Mouse (Mus musculus) lung, postnatal 4 days (tissue): ENCODE measurements around the gene Sdcbp2.
A peak's percentile ranks its signal among the peaks of the same experiment; 100 is the strongest.
"Not testable (repeated sequence)": the region's sequence is repeated elsewhere in the genome, so short reads cannot be mapped to it uniquely, and the experiment has no call there.

ENCODE experiments used
- DNase-seq, 2 experiments: peaks; one replicate each; pipeline ENCODE4 v3.0.0; 2021

The Sdcbp2 gene

DNA sequence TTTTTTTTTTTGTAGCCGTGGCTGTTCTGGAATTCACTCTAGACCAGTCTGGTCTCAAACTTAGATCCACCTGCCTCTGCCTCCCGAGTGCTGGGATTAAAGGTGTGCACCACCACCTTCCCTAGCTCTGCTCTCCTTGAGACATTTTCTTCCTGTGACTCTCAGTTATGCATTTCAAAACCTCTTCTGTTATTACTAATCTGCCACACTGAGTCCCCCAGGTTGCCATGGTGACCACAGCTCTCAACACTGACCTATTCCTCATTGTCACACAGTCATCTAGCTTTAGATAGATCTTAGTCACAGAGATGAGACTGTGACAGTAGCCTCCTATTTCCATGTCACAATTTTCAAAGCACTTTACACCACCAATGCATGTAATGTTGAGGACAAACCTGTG is 3.0 kb upstream of the Sdcbp2 start:
- DNase-seq, result no peak

DNA sequence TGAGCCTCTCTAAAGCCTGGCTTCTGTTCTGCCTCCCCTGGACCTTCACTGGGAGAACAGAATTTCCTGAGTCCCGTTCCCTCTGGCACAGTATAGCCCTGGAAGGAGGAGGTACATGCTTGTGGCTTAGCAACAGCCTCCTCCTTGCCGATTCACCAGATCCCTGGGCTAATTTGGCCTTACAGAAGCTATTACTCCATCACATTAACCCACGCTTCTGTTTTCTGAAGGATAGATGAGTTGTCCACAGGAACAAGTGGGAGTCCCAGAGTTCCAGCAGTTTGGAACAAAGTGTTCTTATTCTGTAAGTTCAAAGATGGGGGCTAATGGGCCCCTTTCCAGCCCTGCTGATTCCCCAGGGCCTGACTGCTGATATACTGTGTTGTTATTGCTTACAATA is 1.2 kb downstream of the Sdcbp2 start:
- DNase-seq, result no peak

- DNase-seq, result no peak
These were observed 2.2 kb downstream of the Sdcbp2 start for GRCm38 (mm10) chr2:151574607-151575006.

GRCm38 (mm10) chr2:151575119-151575698 is 2.8 kb downstream of the Sdcbp2 start:
- DNase-seq, result peak in 1 of 2 experiments; percentile 47

DNA sequence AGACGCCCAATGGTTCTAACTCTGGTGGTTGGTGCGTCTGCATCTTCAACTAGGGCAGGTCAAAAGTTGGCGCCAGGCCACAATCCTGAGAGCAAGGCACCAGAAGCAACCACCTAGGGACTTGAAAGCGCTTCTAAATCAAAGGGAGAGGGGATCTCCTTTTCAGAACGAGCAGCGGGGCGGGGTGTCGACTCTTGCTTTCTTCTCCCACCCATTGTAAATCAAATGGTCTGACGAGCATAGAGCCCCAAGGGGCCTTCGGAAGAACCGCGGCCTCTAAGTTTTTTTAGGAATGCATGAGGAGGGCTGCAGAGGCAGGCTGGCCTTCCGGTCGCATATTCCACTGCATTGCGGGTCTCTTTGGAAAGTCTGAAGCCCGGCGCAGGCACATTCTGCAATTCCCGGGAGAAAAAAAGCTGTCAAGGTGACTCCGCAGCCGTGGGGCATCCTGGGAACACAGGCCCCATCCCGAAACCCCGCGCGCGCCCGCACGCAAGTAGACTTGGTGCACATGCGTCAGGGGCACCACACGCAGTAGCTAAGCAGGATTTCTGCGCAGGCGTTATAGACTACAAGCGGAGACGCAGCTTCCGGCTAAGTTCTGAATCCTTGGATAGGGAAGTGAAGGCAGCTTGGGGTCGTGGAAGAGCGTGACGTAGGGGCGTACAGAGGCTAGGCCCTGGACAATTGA is 3.4 kb downstream of the Sdcbp2 start:
- peak; percentile 83 to 89 for DNase-seq

- no peak for DNase-seq
These were observed 6.8 kb downstream of the Sdcbp2 start for GRCm38 (mm10) chr2:151579183-151579582.

- no peak for DNase-seq
These were observed 8.5 kb downstream of the Sdcbp2 start for GRCm38 (mm10) chr2:151580945-151581344.

DNA sequence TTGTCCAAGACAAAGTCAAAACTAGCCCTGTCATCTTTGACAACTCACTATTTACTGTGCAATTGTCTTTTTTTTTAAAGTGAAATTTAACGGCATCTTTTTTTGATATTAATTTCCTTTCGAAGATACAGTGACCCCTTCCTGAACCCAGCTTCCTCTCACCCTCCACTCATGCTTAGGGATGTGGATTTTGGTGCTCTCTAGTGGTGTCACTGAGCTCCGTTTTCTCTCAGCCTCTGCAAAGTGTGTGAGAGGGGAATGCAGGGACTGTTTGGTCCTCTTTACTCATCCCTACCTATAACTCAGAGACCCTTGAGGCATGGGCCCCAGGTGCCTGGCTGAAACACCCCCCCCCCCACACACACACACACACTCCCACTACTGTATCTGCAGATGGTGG is 13.5 kb downstream of the Sdcbp2 start:
- no peak for DNase-seq

DNA sequence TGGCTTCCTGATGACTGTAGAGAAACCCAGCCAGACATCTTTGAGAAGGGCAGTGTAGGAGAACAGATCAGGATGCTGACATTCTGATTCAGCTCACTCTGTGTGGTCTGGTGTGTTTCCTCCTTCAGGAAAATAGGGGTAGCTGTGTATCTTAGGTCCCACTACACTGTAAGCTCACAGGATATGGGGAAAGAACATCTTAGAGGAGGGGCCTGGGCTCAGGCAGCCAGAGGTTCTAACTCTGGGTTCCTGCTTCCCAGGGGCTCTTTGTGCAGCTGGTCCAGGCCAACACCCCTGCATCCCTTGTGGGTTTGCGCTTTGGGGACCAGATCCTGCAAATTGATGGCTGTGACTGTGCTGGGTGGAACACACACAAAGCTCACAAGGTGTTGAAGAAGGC is 14.4 kb downstream of the Sdcbp2 start:
- no peak for DNase-seq

DNA sequence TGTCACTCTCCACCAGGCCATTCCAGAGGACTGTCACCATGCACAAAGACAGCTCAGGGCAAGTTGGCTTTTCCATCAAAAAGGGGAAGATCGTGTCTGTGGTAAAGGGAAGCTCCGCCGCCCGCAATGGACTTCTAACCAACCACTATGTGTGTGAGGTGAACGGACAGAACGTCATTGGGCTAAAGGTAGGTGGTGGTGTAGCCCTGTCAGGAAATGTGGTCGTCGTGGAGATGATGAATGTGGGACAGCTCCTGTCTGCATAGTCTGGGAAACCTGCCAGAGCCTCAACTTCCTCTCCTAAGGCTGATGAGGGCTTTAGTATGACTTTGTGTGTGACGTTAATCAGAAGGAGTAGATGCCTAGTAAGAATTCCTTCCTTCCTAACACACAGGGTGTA is 14.9 kb downstream of the Sdcbp2 start:
- DNase-seq, result peak; percentile 35 to 48

- DNase-seq, result no peak
These were observed 25.6 kb downstream of the Sdcbp2 start for GRCm38 (mm10) chr2:151598068-151598467.

- peak in 1 of 2 experiments; percentile 22 for DNase-seq
These were observed 29.7 kb downstream of the Sdcbp2 start for GRCm38 (mm10) chr2:151602106-151602505.

GRCm38 (mm10) chr2:151603630-151604029 is 31.2 kb downstream of the Sdcbp2 start:
- DNase-seq, result no peak

GRCm38 (mm10) chr2:151605437-151605987 is 33.1 kb downstream of the Sdcbp2 start:
- DNase-seq, result peak; percentile 47 to 57

DNA sequence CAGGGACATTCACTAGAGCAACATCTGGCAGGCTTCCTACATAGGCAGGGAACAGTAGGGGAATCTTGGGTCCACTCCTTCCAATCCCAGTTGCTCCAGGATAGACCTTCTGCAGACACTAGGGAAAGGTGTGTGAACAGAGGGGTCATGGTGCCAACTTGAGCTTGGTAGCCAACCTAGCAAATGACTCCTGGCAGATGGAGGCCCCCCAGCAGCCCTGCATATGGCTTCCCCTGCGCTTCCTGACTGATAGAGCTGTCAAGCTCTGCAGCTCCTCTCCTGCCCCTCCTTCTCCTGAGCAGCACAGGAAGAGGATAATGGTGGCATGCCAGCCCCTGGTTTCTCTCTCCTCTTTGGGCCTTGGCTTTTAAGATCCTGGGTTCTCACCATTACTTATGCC is 36.0 kb downstream of the Sdcbp2 start:
- DNase-seq, result no peak

GRCm38 (mm10) chr2:151609974-151610373 is 37.6 kb downstream of the Sdcbp2 start:
- DNase-seq, result no peak

DNA sequence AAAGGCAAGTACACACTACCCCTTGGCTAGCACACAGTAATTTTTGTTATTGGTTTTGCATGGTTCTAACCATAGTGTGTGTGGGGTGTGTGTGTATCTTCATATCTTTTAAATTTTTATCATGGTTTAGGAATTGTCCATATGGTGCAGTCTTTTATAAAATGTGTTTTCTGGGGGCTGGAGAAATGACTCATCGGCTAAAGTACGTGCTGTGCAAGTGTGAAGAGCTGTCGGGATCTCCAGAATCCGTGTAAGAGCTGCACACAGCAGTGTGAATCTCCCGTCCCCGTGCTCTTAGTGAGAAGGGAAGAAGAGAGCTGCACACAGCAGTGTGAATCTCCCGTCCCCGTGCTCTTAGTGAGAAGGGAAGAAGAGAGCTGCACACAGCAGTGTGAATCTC is 43.4 kb downstream of the Sdcbp2 start:
- not testable (repeated sequence) for DNase-seq

DNA sequence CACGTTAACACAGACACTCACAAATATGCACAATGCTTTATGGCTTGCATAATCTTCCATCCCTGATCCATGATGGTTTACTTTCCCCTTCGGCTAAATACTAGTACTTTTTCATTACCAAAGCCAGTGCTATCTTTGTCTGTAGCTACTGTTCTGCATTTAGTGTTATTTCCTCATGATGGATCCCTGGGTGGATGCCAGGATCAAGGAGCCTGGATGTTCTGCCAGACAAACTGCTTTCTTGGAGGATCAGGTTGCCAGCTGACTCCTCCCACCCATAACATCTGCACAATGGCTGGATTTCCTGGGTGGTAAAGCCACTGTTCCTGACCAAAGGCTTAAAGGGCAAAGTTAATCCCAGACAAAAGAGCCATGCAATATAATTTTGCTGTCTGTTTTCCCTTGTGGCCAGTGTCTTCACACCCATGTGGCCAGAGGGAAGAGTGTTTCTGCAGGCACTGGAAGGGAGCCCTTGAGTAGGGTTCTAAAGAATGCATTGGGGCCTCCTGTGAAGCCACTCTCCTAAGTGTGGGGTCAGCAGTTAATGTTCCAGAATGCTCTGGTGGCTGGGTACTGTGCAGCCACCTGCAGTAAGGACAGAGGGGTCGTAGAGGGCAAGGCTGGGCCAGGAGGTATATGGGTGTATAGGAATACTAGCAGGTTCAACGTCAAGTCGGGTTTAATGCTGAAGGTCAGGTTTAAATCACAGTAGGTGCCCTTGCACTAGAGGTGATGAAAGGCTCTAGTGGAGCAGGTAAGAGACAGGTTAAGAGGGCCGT is 44.3 kb downstream of the Sdcbp2 start:
- no peak for DNase-seq

DNA sequence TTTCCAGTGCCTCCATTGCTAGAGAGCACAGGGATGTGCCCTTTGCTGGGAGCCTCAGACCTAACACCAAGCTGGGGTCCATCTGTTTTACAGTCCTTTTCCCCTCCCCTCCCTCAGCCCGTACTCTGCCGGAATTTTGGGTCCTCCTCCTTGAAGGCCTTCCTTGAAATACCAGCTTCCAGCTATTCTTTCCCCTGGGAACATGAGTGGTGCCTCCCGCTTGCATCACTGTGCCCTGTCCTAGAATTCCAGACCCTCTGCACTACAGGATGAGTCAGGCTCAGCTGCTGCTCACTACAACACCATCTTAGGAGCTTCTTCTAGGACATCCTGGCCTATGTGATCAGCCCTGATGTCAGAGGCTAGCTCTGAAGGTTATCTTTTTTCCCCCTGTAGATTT is 51.4 kb downstream of the Sdcbp2 start:
- DNase-seq, result no peak

DNA sequence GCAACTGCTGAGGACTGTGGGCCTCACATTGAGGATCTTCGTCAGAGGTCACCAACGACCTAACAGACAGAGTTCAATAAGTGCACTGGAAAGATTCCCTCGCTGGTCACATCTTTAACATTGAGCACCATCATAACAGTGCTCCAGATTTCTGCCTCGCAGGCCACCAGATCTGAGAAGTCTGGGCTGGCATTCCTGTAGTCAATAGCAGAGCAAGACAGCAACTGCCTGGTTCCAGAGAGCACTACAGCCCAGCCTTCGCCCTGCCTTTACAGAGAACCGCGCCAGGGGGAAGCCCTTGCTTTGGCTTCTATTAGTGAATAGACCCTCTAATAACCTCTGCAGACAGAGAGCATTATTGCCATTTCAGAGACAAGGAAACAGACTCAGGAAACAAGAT is 53.9 kb downstream of the Sdcbp2 start:
- no peak for DNase-seq

DNA sequence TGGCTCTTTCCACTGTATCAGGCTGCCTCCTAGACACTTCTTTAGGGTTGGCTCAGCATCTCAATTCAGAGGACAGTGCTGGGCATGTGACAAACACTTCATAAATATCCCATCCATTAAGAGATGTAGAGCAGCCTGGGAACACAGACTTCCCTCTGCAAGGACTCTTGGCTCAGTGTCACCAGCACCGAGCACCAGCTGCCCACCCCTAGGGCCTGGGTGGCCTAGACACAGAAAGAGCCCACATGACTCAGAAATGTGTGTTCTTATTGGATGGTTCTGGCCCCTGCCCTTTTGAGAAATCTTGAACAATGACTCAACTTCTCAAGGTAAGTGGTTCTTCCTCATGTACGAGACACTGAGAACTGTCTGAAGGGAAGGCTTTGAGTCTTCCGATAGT is 55.6 kb downstream of the Sdcbp2 start:
- DNase-seq, result no peak

GRCm38 (mm10) chr2:151629310-151629709 is 56.9 kb downstream of the Sdcbp2 start:
- DNase-seq, result no peak

- no peak for DNase-seq
These were observed 59.2 kb downstream of the Sdcbp2 start for GRCm38 (mm10) chr2:151631406-151632158.
